Comparison of ENCODE assay signal across 12 mouse cellular contexts in the genomic region with DNA sequence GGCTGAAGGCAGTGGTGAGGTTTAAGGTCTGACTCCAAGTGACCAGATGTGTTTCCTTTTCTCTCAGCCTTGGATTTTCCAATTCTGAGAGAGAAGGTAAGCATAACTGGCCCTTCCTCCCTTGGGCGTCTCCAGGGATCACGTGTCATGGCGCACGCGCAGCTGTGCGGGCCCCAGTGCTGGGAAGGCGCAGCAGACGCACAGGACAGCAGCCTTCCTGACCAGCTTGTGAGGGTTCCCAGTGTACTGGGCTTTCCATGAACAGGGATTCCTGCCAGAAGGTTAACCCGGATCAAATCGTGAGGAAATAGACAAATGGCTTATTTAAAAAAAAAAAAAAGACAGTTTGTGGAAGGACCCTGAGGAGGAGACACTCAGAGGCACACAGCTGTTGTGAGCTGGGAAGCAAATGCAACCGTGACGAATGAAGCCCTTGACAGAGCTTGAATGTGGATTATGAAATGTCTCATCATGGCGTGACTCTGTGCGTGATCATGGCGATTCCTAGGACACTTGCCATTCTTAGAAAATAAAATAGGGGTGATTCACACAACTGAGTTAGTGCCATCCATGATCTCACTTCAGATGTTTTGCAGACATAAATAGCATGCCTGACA. TPM values are rescaled to one million over a fixed set of nuclear protein-coding genes. Genes with fewer than 3 reads are reported as not detected.
DNase-seq lines count a peak whose midpoint lies in the region; ATAC-seq lines count a peak whose summit lies in the region.
"Had no signal": no experiment of that assay in that cellular context is flagged by ENCODE, and none has a peak within 500 bp of the region (broad histone marks: within the 10 kb centered on the region; RNA-seq: fewer than 3 reads in every experiment).

No protein-coding gene starts in this region.

- H3K36me3 ChIP-seq in forebrain, embryonic 13.5 days (ENCODE audit: poor library complexity, severe bottlenecking): no peaks in the 10 kb centered on the region

- no peak overlapping the region for H3K4me3 ChIP-seq in forebrain, embryonic 13.5 days

- no peak overlapping the region for H3K4me2 ChIP-seq in forebrain, embryonic 13.5 days

- no peak for ATAC-seq in forebrain, embryonic 13.5 days
- ATAC-seq: CD4-positive, CD25-positive, alpha-beta regulatory T cell, adult 4 months; intestine, embryonic 16.5 days had no signal

- no peak overlapping the region for H3K27ac ChIP-seq in forebrain, embryonic 13.5 days
- H3K27ac ChIP-seq: liver, embryonic 14.5 days had no signal

- WGBS in forebrain, embryonic 13.5 days: 88% methylated on average over 15 of the region's 15 CpGs

- peak; percentile 29 to 35 for DNase-seq in cerebellum, postnatal 10 days
- no peak for DNase-seq in cerebellum, postnatal 4 days (ENCODE audit: low spot score in 2 of 2)
- DNase-seq in 3134 (ENCODE audit: extremely low read depth, insufficient read length, low spot score): peak; percentile 55
- DNase-seq in adrenal gland, postnatal 14 days: peak; percentile 45
- DNase-seq in gastrocnemius, postnatal 4 days (ENCODE audit: low spot score in 2 of 2): peak; percentile 24 to 66
- no peak for DNase-seq in kidney, postnatal 10 days
- DNase-seq in right cerebral cortex, postnatal 36 days (ENCODE audit: low spot score in 2 of 2): no peak

- H3K9ac ChIP-seq in forebrain, embryonic 13.5 days: no peak overlapping the region
- H3K9ac ChIP-seq: liver, embryonic 14.5 days had no signal

- H3K4me1 ChIP-seq in forebrain, embryonic 13.5 days: peaks cover 1% of the 10 kb centered on the region

- no peaks in the 10 kb centered on the region for H3K27me3 ChIP-seq in forebrain, embryonic 13.5 days

- no peaks in the 10 kb centered on the region for H3K9me3 ChIP-seq in forebrain, embryonic 13.5 days (replicated peaks)

RNA-seq across cellular contexts. Expression of a gene that starts 20.3 kb away (rescaled TPM):
- total RNA-seq in adrenal gland, postnatal 14 days (2021): 0.11 and 0.15 TPM in 2 replicates
- not detected for total RNA-seq in gastrocnemius, postnatal 4 days (2021)
- polyA plus RNA-seq in forebrain, embryonic 13.5 days (2015; fragmentation: Nextera tagmentation; extraction: Ambion mirVana): 0.12 and 0.57 TPM in 2 replicates

RNA-seq across cellular contexts. Expression of a gene that starts 21.5 kb away (rescaled TPM):
- 1.1 TPM in 1 of 2 replicates, not detected in the other for total RNA-seq in adrenal gland, postnatal 14 days (2021)
- not detected for total RNA-seq in gastrocnemius, postnatal 4 days (2021)
- 0.21 and 0.49 TPM in 2 replicates for polyA plus RNA-seq in forebrain, embryonic 13.5 days (2015; fragmentation: Nextera tagmentation; extraction: Ambion mirVana)
- total RNA-seq: heart, postnatal 25 days had no signal
- polyA plus RNA-seq: CD4-positive, CD25-positive, alpha-beta regulatory T cell, adult 4 months; intestine, embryonic 16.5 days had no signal

RNA-seq across cellular contexts. Expression of a gene that starts 43.6 kb away (rescaled TPM):
- total RNA-seq in adrenal gland, postnatal 14 days (2021): 65.8 and 67.3 TPM in 2 replicates
- total RNA-seq in gastrocnemius, postnatal 4 days (2021): 10 to 100 TPM; 44.8 to 45.6 TPM
- 142 and 145 TPM in 2 replicates for polyA plus RNA-seq in forebrain, embryonic 13.5 days (2015; fragmentation: Nextera tagmentation; extraction: Ambion mirVana)

Comparison
In these comparisons a context has a peak if more than half of its experiments do, and no peak if none do; other contexts are left out.
1. DNase-seq: peak in cerebellum, postnatal 10 days (2 of 2), 3134 (single experiment), adrenal gland, postnatal 14 days (single experiment) and gastrocnemius, postnatal 4 days (2 of 2); none in cerebellum, postnatal 4 days (0 of 2), kidney, postnatal 10 days (single experiment) and right cerebral cortex, postnatal 36 days (0 of 2).